Mouse (Mus musculus) kidney, adult 2 months (tissue): Measurements from ENCODE around the gene Hpn.

Experiments used
- CTCF ChIP-seq: fragments of 200-500 bp; conservative IDR thresholded peaks from 2 replicates; pipeline ENCODE4 v1.5.1; 2011; ENCODE audit warnings: low read depth, mild to moderate bottlenecking, control low read depth, low read length, moderate library complexity, mixed read lengths; ENCODE audit not compliant: insufficient read depth, insufficient read length
- POLR2A ChIP-seq: fragments of 200-500 bp; IDR thresholded peaks from one replicate; pipeline ENCODE4 v1.6.1; 2011; ENCODE audit warnings: low read depth, low read length, control low read depth

GRCm38 (mm10) chr7:31124381-31124780, 9.3 kb upstream of the Hpn start:
- no peak for TF ChIP-seq POLR2A
- no peak for TF ChIP-seq CTCF
